Mouse (Mus musculus): ENCODE results near the gene Fbxo3. TPM values are rescaled to one million over a fixed set of nuclear protein-coding genes. Genes with fewer than 3 reads are reported as not detected.
"Not testable (repeated sequence)": the region's sequence is repeated elsewhere in the genome, so short reads cannot be mapped to it uniquely, and the experiment has no call there.

Gene Fbxo3
- polyA plus RNA-seq, 1 experiment from 2014 or later, result 47.3 TPM

DNA sequence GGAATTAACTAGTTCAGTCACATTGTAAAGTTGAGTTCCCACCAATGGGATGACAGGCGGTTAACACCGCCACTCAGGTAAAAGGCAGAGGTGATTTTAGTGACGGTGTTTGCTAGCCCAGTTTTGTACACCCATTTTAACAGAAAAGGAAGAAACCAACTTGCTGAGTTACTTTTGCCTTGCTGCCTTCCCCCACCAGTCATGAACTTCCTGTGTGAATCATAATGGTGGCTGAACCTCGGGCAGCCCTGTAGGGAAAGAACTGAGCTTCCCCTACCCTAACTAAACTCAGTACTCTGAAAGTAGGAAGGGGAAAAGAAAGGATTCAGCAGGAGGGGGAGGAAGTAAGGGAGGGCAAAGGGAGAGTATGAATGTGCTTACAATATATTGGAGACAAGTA lies 82.5 kb downstream of the Fbxo3 start:
- no peak overlapping the region for H3K4me2 ChIP-seq (ENCODE audit: low read depth, low read length)
- no peaks in the 10 kb centered on the region for H3K27me3 ChIP-seq (replicated peaks; ENCODE audit: control insufficient read depth, insufficient read depth, low read length)
- H3K4me3 ChIP-seq (ENCODE audit: low read depth, low read length), result no peak overlapping the region
- ATAC-seq (ENCODE audit: low read depth) (no peak), DNase-seq (ENCODE audit: low spot score) (no peak)
- H3K4me1 ChIP-seq (ENCODE audit: control insufficient read depth, insufficient read depth, low read length), result no peaks in the 10 kb centered on the region
- H3K27ac ChIP-seq (replicated peaks; ENCODE audit: low read depth, low read length), result no peak overlapping the region
- 77% methylated on average over 4 of the region's 4 CpGs for WGBS
- H3K9me3 ChIP-seq (ENCODE audit: control insufficient read depth, low read length), result no peaks in the 10 kb centered on the region
- H3K9ac ChIP-seq (ENCODE audit: low read depth, low read length), result no peak overlapping the region
- H3K36me3 ChIP-seq (ENCODE audit: control insufficient read depth, insufficient read depth, low read length), result no peaks in the 10 kb centered on the region

- not testable (repeated sequence) for H3K4me1 ChIP-seq (ENCODE audit: control insufficient read depth, insufficient read depth, low read length); H3K9me3 ChIP-seq (ENCODE audit: control insufficient read depth, low read length); DNase-seq (ENCODE audit: low spot score); H3K4me3 ChIP-seq (ENCODE audit: low read depth, low read length); H3K27ac ChIP-seq (replicated peaks; ENCODE audit: low read depth, low read length); H3K36me3 ChIP-seq (ENCODE audit: control insufficient read depth, insufficient read depth, low read length); H3K4me2 ChIP-seq (ENCODE audit: low read depth, low read length); H3K9ac ChIP-seq (ENCODE audit: low read depth, low read length); H3K27me3 ChIP-seq (replicated peaks; ENCODE audit: control insufficient read depth, insufficient read depth, low read length); ATAC-seq (ENCODE audit: low read depth)
- no CpG with 5 or more reads among the region's 1 CpGs for WGBS
Observed at GRCm38 (mm10) chr2:104111170-104111797, 83.8 kb downstream of the Fbxo3 start.

Other genes with a start within 250 kb of the Fbxo3 start
- 300 and 335 TPM in 2 replicates for gene Caprin1, start 230.1 kb upstream of the Fbxo3 start, polyA plus RNA-seq (2014; fragmentation: Nextera tagmentation; extraction: Ambion mirVana)
- gene Lmo2, start 69.7 kb upstream of the Fbxo3 start, polyA plus RNA-seq (2014; fragmentation: Nextera tagmentation; extraction: Ambion mirVana), result 22.3 and 23.8 TPM in 2 replicates
- gene 4931422A03Rik, start 640 bp downstream of the Fbxo3 start, polyA plus RNA-seq (2014; fragmentation: Nextera tagmentation; extraction: Ambion mirVana), result 1.3 and 2.5 TPM in 2 replicates
- not detected in 2 replicates for gene Gm10912, start 38.1 kb downstream of the Fbxo3 start, polyA plus RNA-seq (2014; fragmentation: Nextera tagmentation; extraction: Ambion mirVana)
- gene Gm10799, start 40.8 kb downstream of the Fbxo3 start, polyA plus RNA-seq (2014; fragmentation: Nextera tagmentation; extraction: Ambion mirVana), result not detected in 2 replicates
- gene Cd59b, start 42.1 kb downstream of the Fbxo3 start, polyA plus RNA-seq (2014; fragmentation: Nextera tagmentation; extraction: Ambion mirVana), result 5.3 and 5.5 TPM in 2 replicates
- gene Cd59a, start 68.1 kb downstream of the Fbxo3 start, polyA plus RNA-seq (2014; fragmentation: Nextera tagmentation; extraction: Ambion mirVana), result 23.5 TPM in 2 replicates
- not detected in 2 replicates for gene A930018P22Rik, start 95.0 kb downstream of the Fbxo3 start, polyA plus RNA-seq (2014; fragmentation: Nextera tagmentation; extraction: Ambion mirVana)